Comparison of ENCODE assay signal across 8 mouse cellular contexts in genomic region chr7:126481699-126482098, GRCm38 (mm10). TPM values are rescaled to one million over a fixed set of nuclear protein-coding genes. Genes with fewer than 3 reads are reported as not detected.
DNase-seq lines count a peak whose midpoint lies in the region; TF ChIP-seq lines count a peak whose summit lies in the region.

No protein-coding gene starts in this region.

- H3K27me3 ChIP-seq in myocyte (ENCODE audit: control insufficient read depth, insufficient read depth, insufficient read length): no peaks in the 10 kb centered on the region

- DNase-seq in cerebellum, adult 9-10 months: peak; percentile 60
- DNase-seq in cerebellum, postnatal 36 days: no peak
- DNase-seq in left cerebral cortex, adult 2 months (ENCODE audit: extremely low spot score in 1 of 2, low spot score in 2 of 2): no peak
- no peak for DNase-seq in left cerebral cortex, postnatal 10 days (ENCODE audit: extremely low spot score in 1 of 2, low spot score in 2 of 2)
- DNase-seq in c-Kit-positive CD71-positive TER-119-negative erythroid progenitor cells, embryonic 14.5 days (ENCODE audit: low read depth): peak; percentile 43
- no peak for DNase-seq in layer of hippocampus, postnatal 14 days (ENCODE audit: low spot score in 2 of 2)
- no peak for DNase-seq in urinary bladder, postnatal 36 days (ENCODE audit: low spot score in 2 of 2)

- no peaks in the 10 kb centered on the region for H3K79me2 ChIP-seq in myocyte (ENCODE audit: control insufficient read depth, insufficient read depth)

- TF ChIP-seq CTCF in left cerebral cortex, adult 2 months (IDR thresholded peaks at IDR 0.05): peak; percentile 71

- no peak overlapping the region for H3ac ChIP-seq in myocyte (ENCODE audit: control insufficient read depth, insufficient read length)

- no peaks in the 10 kb centered on the region for H3K36me3 ChIP-seq in myocyte (ENCODE audit: control insufficient read depth, insufficient read depth)

- peak overlapping the region; percentile 33 for H3K4me3 ChIP-seq in left cerebral cortex, adult 2 months
- no peak overlapping the region for H3K4me3 ChIP-seq in myocyte

- H3K27ac ChIP-seq in left cerebral cortex, adult 2 months: peak overlapping the region; percentile 68

- peak overlapping the region; percentile 76 for H3K4me2 ChIP-seq in myocyte (ENCODE audit: low read depth)

- no peak for TF ChIP-seq POLR2A in myocyte (IDR thresholded peaks at IDR 0.05; ENCODE audit: insufficient read length, low read depth)

- intact Hi-C loops in left cerebral cortex, adult 2 months (cut with DNase I): loop anchor here (1.0 to 10.0 kb wide), 2 partner anchors 47 to 283 kb away; partner anchors contain the start of gene Gdpd3
- intact Hi-C loops in left cerebral cortex, postnatal 10 days (cut with DNase I): loop anchor here (5.0 kb wide), 1 partner anchor 46 kb away; no protein-coding TSS in a partner anchor

TF ChIP-seq in myocyte, 11 proteins besides CTCF, POLR2A, EP300 and RAD21:
- TF ChIP-seq USF1 (IDR thresholded peaks at IDR 0.05; ENCODE audit: low read depth) (no peak), TCF12 (IDR thresholded peaks at IDR 0.05; ENCODE audit: insufficient read depth, poor library complexity, severe bottlenecking) (no peak), TCF3 (IDR thresholded peaks at IDR 0.05; ENCODE audit: insufficient read length, low read depth) (no peak), POLR2AphosphoS2 (IDR thresholded peaks at IDR 0.05; ENCODE audit: insufficient read length, low read depth) (no peak), MAX (IDR thresholded peaks at IDR 0.05; ENCODE audit: low read depth) (no peak), MYOG (IDR thresholded peaks at IDR 0.05; ENCODE audit: control insufficient read depth in 1 of 3, insufficient read depth in 1 of 3, insufficient read length in 2 of 3, low read depth in 2 of 3) (no peak), MYOD1 (IDR thresholded peaks at IDR 0.05; ENCODE audit: control insufficient read depth in 1 of 3, insufficient read length in 2 of 3, low read depth in 2 of 3) (no peak), REST (IDR thresholded peaks at IDR 0.05; ENCODE audit: insufficient read depth, insufficient read length) (no peak), CEBPB (IDR thresholded peaks at IDR 0.05; ENCODE audit: insufficient read depth, poor library complexity, severe bottlenecking) (no peak), SRF (IDR thresholded peaks at IDR 0.05; ENCODE audit: control insufficient read depth, insufficient read length, low read depth) (no peak), E2F4 (IDR thresholded peaks at IDR 0.05; ENCODE audit: insufficient read depth) (no peak)

RNA-seq across cellular contexts. Expression of gene Tufm, which starts 5.5 kb away (rescaled TPM):
- total RNA-seq in left cerebral cortex, adult 2 months (2021): 10 to 100 TPM; 78.0 to 93.5 TPM
- 100 to 1,000 TPM in 1 of 2 experiments, 10 to 100 TPM in 1; 81.6 to 103 TPM for total RNA-seq in left cerebral cortex, postnatal 10 days (2021)
- polyA plus RNA-seq in myocyte (2012; fragmentation: generic; extraction: Trizol): 167 TPM
- total RNA-seq in layer of hippocampus, postnatal 14 days (2021): 10 to 100 TPM; 79.7 to 88.9 TPM

RNA-seq across cellular contexts. Expression of gene Sh2b1, which starts 6.5 kb away (rescaled TPM):
- 10 to 100 TPM; 76.5 to 78.3 TPM for total RNA-seq in left cerebral cortex, adult 2 months (2021)
- 10 to 100 TPM; 68.3 to 68.6 TPM for total RNA-seq in left cerebral cortex, postnatal 10 days (2021)
- polyA plus RNA-seq in myocyte (2012; fragmentation: generic; extraction: Trizol): 58.8 TPM
- 10 to 100 TPM; 65.7 to 68.1 TPM for total RNA-seq in layer of hippocampus, postnatal 14 days (2021)

RNA-seq across cellular contexts. Expression of gene Atp2a1, which starts 18.8 kb away (rescaled TPM):
- total RNA-seq in left cerebral cortex, adult 2 months (2021): under 1 TPM; 0.14 to 0.35 TPM
- under 1 TPM in 1 of 2 experiments, not detected in 1; 0.20 TPM for total RNA-seq in left cerebral cortex, postnatal 10 days (2021)
- 1,699 TPM for polyA plus RNA-seq in myocyte (2012; fragmentation: generic; extraction: Trizol)
- 1 to 10 TPM in 1 of 2 experiments, under 1 TPM in 1; 0.85 to 2.2 TPM for total RNA-seq in layer of hippocampus, postnatal 14 days (2021)

RNA-seq across cellular contexts. Expression of gene Atxn2l, which starts 21.5 kb away (rescaled TPM):
- total RNA-seq in left cerebral cortex, adult 2 months (2021): 100 to 1,000 TPM; 131 to 139 TPM
- 100 to 1,000 TPM; 123 to 125 TPM for total RNA-seq in left cerebral cortex, postnatal 10 days (2021)
- polyA plus RNA-seq in myocyte (2012; fragmentation: generic; extraction: Trizol): 104 TPM
- 100 to 1,000 TPM; 122 to 124 TPM for total RNA-seq in layer of hippocampus, postnatal 14 days (2021)

RNA-seq across cellular contexts. Expression of gene Rabep2, which starts 53.1 kb away (rescaled TPM):
- 10 to 100 TPM; 14.7 to 14.8 TPM for total RNA-seq in left cerebral cortex, adult 2 months (2021)
- total RNA-seq in left cerebral cortex, postnatal 10 days (2021): 1 to 10 TPM; 8.7 to 8.8 TPM
- 36.7 TPM for polyA plus RNA-seq in myocyte (2012; fragmentation: generic; extraction: Trizol)
- 10 to 100 TPM in 1 of 2 experiments, 1 to 10 TPM in 1; 8.9 to 11.5 TPM for total RNA-seq in layer of hippocampus, postnatal 14 days (2021)

Comparison
In these comparisons a context has a peak if more than half of its experiments do, and no peak if none do; other contexts are left out.
1. DNase-seq: peak in cerebellum, adult 9-10 months (single experiment) and c-Kit-positive CD71-positive TER-119-negative erythroid progenitor cells, embryonic 14.5 days (single experiment); none in cerebellum, postnatal 36 days (0 of 2), left cerebral cortex, adult 2 months (0 of 2), left cerebral cortex, postnatal 10 days (0 of 2), layer of hippocampus, postnatal 14 days (0 of 2) and urinary bladder, postnatal 36 days (0 of 2).